ENCODE assay signal across 10 mouse cellular contexts in the genomic region with DNA sequence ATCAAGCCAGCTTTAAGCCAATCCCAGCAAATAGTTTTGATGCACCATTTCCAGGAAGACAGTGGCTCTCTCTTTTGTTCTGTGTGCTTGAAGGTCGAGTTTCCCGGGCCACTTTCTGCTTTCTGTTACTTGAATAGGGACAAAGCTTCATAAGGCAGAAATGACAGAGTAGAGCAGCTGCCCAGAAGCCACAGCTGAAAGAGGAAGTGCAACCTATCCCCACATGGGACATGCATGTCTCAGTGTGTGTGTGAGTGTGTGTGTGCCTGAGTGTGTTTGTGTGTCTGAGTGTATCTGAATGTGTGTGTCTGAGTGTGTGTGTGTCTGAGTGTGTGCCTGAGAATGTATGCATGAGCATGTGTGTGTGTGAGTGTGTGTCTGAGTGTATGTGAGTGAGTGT.
DNase-seq lines count a peak whose midpoint lies in the region; ATAC-seq and TF ChIP-seq lines count a peak whose summit lies in the region.
"Had no signal": no experiment of that assay in that cellular context is flagged by ENCODE, and none has a peak within 500 bp of the region (broad histone marks: within the 10 kb centered on the region; RNA-seq: fewer than 3 reads in every experiment).

No protein-coding gene starts in this region.

- no peak overlapping the region for H3K4me3 ChIP-seq in heart, embryonic 13.5 days
- H3K4me3 ChIP-seq in heart, embryonic 11.5 days (ENCODE audit: low read depth, low read length) = no peak overlapping the region
- no peak overlapping the region for H3K4me3 ChIP-seq in liver, postnatal 0 days (ENCODE audit: low read depth, low read length)
- no peak overlapping the region for H3K4me3 ChIP-seq in kidney, embryonic 16.5 days (ENCODE audit: low read length)
- H3K4me3 ChIP-seq: hindbrain, embryonic 10.5 days had no signal

- TF ChIP-seq CTCF in liver, postnatal 0 days (IDR thresholded peaks at IDR 0.05; ENCODE audit: low read depth) = no peak

- no peak overlapping the region for H3K4me2 ChIP-seq in heart, embryonic 13.5 days
- H3K4me2 ChIP-seq in heart, embryonic 11.5 days = no peak overlapping the region
- H3K4me2 ChIP-seq in liver, postnatal 0 days (ENCODE audit: low read depth, low read length) = peak overlapping the region; percentile 27; the same call in 1 of the 2 replicates
- no peak overlapping the region for H3K4me2 ChIP-seq in kidney, embryonic 16.5 days (replicated peaks; ENCODE audit: low read depth, low read length)

- peak overlapping the region; percentile 14; the same call in 1 of the 2 replicates for H3K9ac ChIP-seq in heart, embryonic 13.5 days
- no peak overlapping the region for H3K9ac ChIP-seq in heart, embryonic 11.5 days (ENCODE audit: low read depth, low read length)
- no peak overlapping the region for H3K9ac ChIP-seq in liver, postnatal 0 days (replicated peaks)
- H3K9ac ChIP-seq in kidney, embryonic 16.5 days (replicated peaks; ENCODE audit: low read length) = no peak overlapping the region

- WGBS in heart, embryonic 13.5 days = 32% methylated on average over 2 of the region's 2 CpGs
- WGBS in heart, embryonic 11.5 days (ENCODE audit: insufficient replicate concordance) = 46% methylated on average over 2 of the region's 2 CpGs
- 6% methylated on average over 2 of the region's 2 CpGs for WGBS in liver, postnatal 0 days (ENCODE audit: insufficient replicate concordance)
- 59% methylated on average over 2 of the region's 2 CpGs for WGBS in kidney, embryonic 16.5 days

- no peaks in the 10 kb centered on the region for H3K27me3 ChIP-seq in heart, embryonic 13.5 days (replicated peaks)
- H3K27me3 ChIP-seq in heart, embryonic 11.5 days (ENCODE audit: control insufficient read depth, insufficient read depth, low read length) = no peaks in the 10 kb centered on the region
- H3K27me3 ChIP-seq in liver, postnatal 0 days (ENCODE audit: insufficient read depth, low read length) = no peaks in the 10 kb centered on the region
- no peaks in the 10 kb centered on the region for H3K27me3 ChIP-seq in kidney, embryonic 16.5 days (ENCODE audit: insufficient read depth, low read length)

- no peak for TF ChIP-seq EP300 in liver, postnatal 0 days (IDR thresholded peaks at IDR 0.05; ENCODE audit: low read depth)

- no peaks in the 10 kb centered on the region for H3K36me3 ChIP-seq in heart, embryonic 13.5 days
- H3K36me3 ChIP-seq in heart, embryonic 11.5 days (ENCODE audit: control insufficient read depth, insufficient read depth, low read length) = no peaks in the 10 kb centered on the region
- no peaks in the 10 kb centered on the region for H3K36me3 ChIP-seq in liver, postnatal 0 days (replicated peaks; ENCODE audit: insufficient read depth, low read length)
- H3K36me3 ChIP-seq in kidney, embryonic 16.5 days (ENCODE audit: insufficient read depth, low read length) = no peaks in the 10 kb centered on the region
- H3K36me3 ChIP-seq: hindbrain, embryonic 10.5 days had no signal

- ATAC-seq in heart, embryonic 13.5 days (ENCODE audit: extremely low read depth, insufficient number of reproducible peaks, low FRiP score, low TSS enrichment) = no peak
- no peak for ATAC-seq in heart, embryonic 11.5 days (replicated peaks; ENCODE audit: insufficient number of reproducible peaks, low FRiP score, low TSS enrichment)
- ATAC-seq in CD4-positive, CD25-positive, alpha-beta regulatory T cell, adult 4 months = peak; percentile 53
- peak; percentile 71 for ATAC-seq in liver, postnatal 0 days
- no peak for ATAC-seq in kidney, embryonic 16.5 days (ENCODE audit: low FRiP score, low TSS enrichment)

- no peaks in the 10 kb centered on the region for H3K9me3 ChIP-seq in heart, embryonic 13.5 days
- H3K9me3 ChIP-seq in heart, embryonic 11.5 days (replicated peaks; ENCODE audit: control insufficient read depth, low read length) = no peaks in the 10 kb centered on the region
- no peaks in the 10 kb centered on the region for H3K9me3 ChIP-seq in liver, postnatal 0 days (ENCODE audit: low read length)
- no peaks in the 10 kb centered on the region for H3K9me3 ChIP-seq in kidney, embryonic 16.5 days (ENCODE audit: low read length)
- H3K9me3 ChIP-seq: hindbrain, embryonic 10.5 days had no signal

- peaks cover 17% of the 10 kb centered on the region for H3K4me1 ChIP-seq in heart, embryonic 13.5 days
- no peaks in the 10 kb centered on the region; the same call in 1 of the 2 replicates for H3K4me1 ChIP-seq in heart, embryonic 11.5 days (ENCODE audit: control insufficient read depth, insufficient read depth, low read length)
- H3K4me1 ChIP-seq in liver, postnatal 0 days (ENCODE audit: insufficient read depth) = peaks cover 5% of the 10 kb centered on the region; the same call in 1 of the 2 replicates
- H3K4me1 ChIP-seq in kidney, embryonic 16.5 days (ENCODE audit: insufficient read depth, low read length) = no peaks in the 10 kb centered on the region

- 0 out of 2 replicates have a peak overlapping the region, but pooled peaks have one; percentile 9 for H3K27ac ChIP-seq in heart, embryonic 13.5 days (replicated peaks)
- no peak overlapping the region for H3K27ac ChIP-seq in heart, embryonic 11.5 days (ENCODE audit: low read depth, low read length)
- H3K27ac ChIP-seq in liver, postnatal 0 days (ENCODE audit: low read depth) = peak overlapping the region; percentile 74
- H3K27ac ChIP-seq in kidney, embryonic 16.5 days (ENCODE audit: low read length) = no peak overlapping the region
- H3K27ac ChIP-seq: hindbrain, embryonic 10.5 days; left cerebral cortex, adult 2 months had no signal

- peak; percentile 44 for DNase-seq in liver, postnatal 0 days
- DNase-seq in spleen, postnatal 14 days (ENCODE audit: low spot score in 2 of 2) = peak; percentile 13 to 55
- DNase-seq in urinary bladder, postnatal 10 days (ENCODE audit: low spot score) = no peak
- no peak for DNase-seq in gastrocnemius, adult 8-10 months (ENCODE audit: low spot score in 2 of 2)

Comparison
In these comparisons a context has a peak if more than half of its experiments do, and no peak if none do; other contexts are left out.
1. H3K27ac ChIP-seq: peak in heart, embryonic 13.5 days (single experiment) and liver, postnatal 0 days (single experiment); none in heart, embryonic 11.5 days (single experiment) and kidney, embryonic 16.5 days (single experiment).
2. ATAC-seq: peak in CD4-positive, CD25-positive, alpha-beta regulatory T cell, adult 4 months (single experiment) and liver, postnatal 0 days (single experiment); none in heart, embryonic 13.5 days (single experiment), heart, embryonic 11.5 days (single experiment) and kidney, embryonic 16.5 days (single experiment).
3. DNase-seq: peak in liver, postnatal 0 days (single experiment) and spleen, postnatal 14 days (2 of 2); none in urinary bladder, postnatal 10 days (single experiment) and gastrocnemius, adult 8-10 months (0 of 2).